Mouse (Mus musculus) midbrain, embryonic 15.5 days (tissue): Measurements from ENCODE around the gene Dab1. TPM values are rescaled to one million over a fixed set of nuclear protein-coding genes. Genes with fewer than 3 reads are reported as not detected.

Experiments used
- ATAC-seq: fragments of 200-750 bp; cut with Nextera tagmentation; replicated peaks from 2 replicates; pipeline ENCODE4 v1.8.0; 2017; ENCODE audit warnings: moderate TSS enrichment
- H3K27ac ChIP-seq: fragments of 300-500 bp; sonication (generic); 2 replicates; pipeline ENCODE4 v1.5.1; 2015; ENCODE audit warnings: mild to moderate bottlenecking, inconsistent platforms
- H3K27me3 ChIP-seq: fragments of 300-500 bp; sonication (generic); replicated peaks from 2 replicates; pipeline ENCODE4 v1.6.1; 2015; ENCODE audit warnings: inconsistent platforms
- H3K36me3 ChIP-seq: fragments of 300-500 bp; sonication (generic); replicated peaks from 2 replicates; pipeline ENCODE4 v1.6.1; 2015; ENCODE audit warnings: inconsistent platforms
- H3K4me1 ChIP-seq: fragments of 300-500 bp; sonication (generic); 2 replicates; pipeline ENCODE4 v1.6.1; 2015; ENCODE audit warnings: inconsistent platforms
- H3K4me2 ChIP-seq: fragments of 300-500 bp; sonication (generic); 2 replicates; pipeline ENCODE4 v1.6.1; 2015; ENCODE audit warnings: inconsistent platforms, mild to moderate bottlenecking, moderate library complexity
- H3K4me3 ChIP-seq: fragments of 300-500 bp; sonication (generic); 2 replicates; pipeline ENCODE4 v1.5.1; 2015; ENCODE audit warnings: mild to moderate bottlenecking, inconsistent platforms
- H3K9ac ChIP-seq: fragments of 300-500 bp; sonication (generic); 2 replicates; pipeline ENCODE4 v1.6.1; 2015; ENCODE audit warnings: mild to moderate bottlenecking, inconsistent platforms
- H3K9me3 ChIP-seq: fragments of 300-500 bp; sonication (generic); 2 replicates; pipeline ENCODE4 v1.6.1; 2016; ENCODE audit warnings: inconsistent platforms
- whole genome bisulfite sequencing: fragments of 180-500 bp; shearing (Covaris S2); methylation state at CpG from one replicate; pipeline ENCODE4 v1.1.7; 2015; ENCODE audit warnings: mixed read lengths; 5-methylcytosine and 5-hydroxymethylcytosine counted together
- polyA plus RNA-seq: library from polyadenylated mRNA; unstranded; fragments of >200 nt; fragmentation: Nextera tagmentation; extraction: Ambion mirVana; gene quantifications from 2 replicates; pipeline ENCODE4 v1.2.1, GENCODE M21; 2015

Dab1 gene
- polyA plus RNA-seq, 1 experiment from 2014 or later, result 135 TPM

- WGBS, result 43% methylated on average over 6 of the region's 6 CpGs
Observed at GRCm38 (mm10) chr4:104331896-104332295, 712.7 kb downstream of the Dab1 start.

GRCm38 (mm10) chr4:104332399-104332798, 713.2 kb downstream of the Dab1 start:
- H3K4me2 ChIP-seq, result no peak overlapping the region
- no peaks in the 10 kb centered on the region for H3K9me3 ChIP-seq
- WGBS, result 35% methylated on average over 3 of the region's 3 CpGs
- no peak overlapping the region for H3K27ac ChIP-seq
- no peaks in the 10 kb centered on the region for H3K27me3 ChIP-seq
- no peak overlapping the region for H3K9ac ChIP-seq
- peaks cover 7% of the 10 kb centered on the region for H3K4me1 ChIP-seq
- no peaks in the 10 kb centered on the region for H3K36me3 ChIP-seq
- ATAC-seq, result no peak
- no peak overlapping the region for H3K4me3 ChIP-seq

More at GRCm38 (mm10) chr4:104331896-104332295, 712.7 kb downstream of the Dab1 start:
- no peak for ATAC-seq
- Histone ChIP-seq H3K4me2 (no peak overlapping the region), H3K9ac (no peak overlapping the region), H3K4me1 (peaks cover 7% of the 10 kb centered on the region), H3K9me3 (no peaks in the 10 kb centered on the region), H3K36me3 (no peaks in the 10 kb centered on the region), H3K27me3 (no peaks in the 10 kb centered on the region), H3K4me3 (no peak overlapping the region), H3K27ac (no peak overlapping the region)

GRCm38 (mm10) chr4:104337279-104337678, 718.1 kb downstream of the Dab1 start:
- no peaks in the 10 kb centered on the region for H3K9me3 ChIP-seq
- no peak overlapping the region for H3K4me3 ChIP-seq
- no peak overlapping the region for H3K4me2 ChIP-seq
- no peak overlapping the region for H3K9ac ChIP-seq
- no peak overlapping the region for H3K27ac ChIP-seq
- H3K36me3 ChIP-seq, result no peaks in the 10 kb centered on the region
- H3K27me3 ChIP-seq, result no peaks in the 10 kb centered on the region
- WGBS, result 71% methylated on average over 10 of the region's 10 CpGs
- H3K4me1 ChIP-seq, result peaks cover 5% of the 10 kb centered on the region
- ATAC-seq, result no peak

- Histone ChIP-seq H3K4me1 (no peaks in the 10 kb centered on the region), H3K36me3 (no peaks in the 10 kb centered on the region), H3K27me3 (no peaks in the 10 kb centered on the region), H3K27ac (no peak overlapping the region), H3K9ac (no peak overlapping the region), H3K4me3 (no peak overlapping the region), H3K9me3 (no peaks in the 10 kb centered on the region), H3K4me2 (no peak overlapping the region)
- ATAC-seq, result no peak
- WGBS, result 96% methylated on average over 2 of the region's 2 CpGs
Observed at GRCm38 (mm10) chr4:104338382-104338781, 719.2 kb downstream of the Dab1 start.

- Histone ChIP-seq H3K27ac (no peak overlapping the region), H3K4me1 (peaks cover 4% of the 10 kb centered on the region), H3K36me3 (no peaks in the 10 kb centered on the region), H3K4me2 (no peak overlapping the region), H3K4me3 (no peak overlapping the region), H3K9me3 (no peaks in the 10 kb centered on the region), H3K27me3 (0 out of 2 replicates have a peak, but pooled peaks cover 3% of the 10 kb centered on the region), H3K9ac (no peak overlapping the region)
- ATAC-seq, result no peak
- WGBS, result 71% methylated on average over 1 of the region's 1 CpGs
Observed at GRCm38 (mm10) chr4:104361345-104361744, 742.2 kb downstream of the Dab1 start.

- Histone ChIP-seq H3K36me3 (no peaks in the 10 kb centered on the region), H3K4me3 (peak overlapping the region; percentile 94), H3K4me1 (peaks cover 37% of the 10 kb centered on the region), H3K9ac (peak overlapping the region; percentile 77), H3K9me3 (no peaks in the 10 kb centered on the region), H3K27me3 (0 out of 2 replicates have a peak, but pooled peaks cover 3% of the 10 kb centered on the region), H3K4me2 (peak overlapping the region; percentile 94), H3K27ac (peak overlapping the region; percentile 95)
- WGBS, result 7% methylated on average over 8 of the region's 8 CpGs
- no peak for ATAC-seq
Observed at GRCm38 (mm10) chr4:104366491-104366890, 747.3 kb downstream of the Dab1 start.

- no peaks in the 10 kb centered on the region for H3K36me3 ChIP-seq
- ATAC-seq, result peak; percentile 92
- H3K4me3 ChIP-seq, result peak overlapping the region; percentile 94
- WGBS, result under 1% methylated on average over 86 of the region's 94 CpGs
- H3K4me1 ChIP-seq, result peaks cover 42% of the 10 kb centered on the region
- H3K9ac ChIP-seq, result peak overlapping the region; percentile 77
- H3K4me2 ChIP-seq, result peak overlapping the region; percentile 94
- 0 out of 2 replicates have a peak, but pooled peaks cover 3% of the 10 kb centered on the region for H3K27me3 ChIP-seq
- H3K9me3 ChIP-seq, result no peaks in the 10 kb centered on the region
- peak overlapping the region; percentile 95 for H3K27ac ChIP-seq
Observed at GRCm38 (mm10) chr4:104366894-104367740, 748.0 kb downstream of the Dab1 start.

GRCm38 (mm10) chr4:104367741-104368411, 748.7 kb downstream of the Dab1 start:
- Histone ChIP-seq H3K9me3 (no peaks in the 10 kb centered on the region), H3K4me1 (peaks cover 42% of the 10 kb centered on the region), H3K4me2 (peak overlapping the region; percentile 94), H3K27me3 (0 out of 2 replicates have a peak, but pooled peaks cover 3% of the 10 kb centered on the region), H3K9ac (peak overlapping the region; percentile 77), H3K36me3 (no peaks in the 10 kb centered on the region), H3K27ac (peak overlapping the region; percentile 95), H3K4me3 (peak overlapping the region; percentile 94)
- peak; percentile 35 for ATAC-seq
- WGBS, result under 1% methylated on average over 48 of the region's 48 CpGs

GRCm38 (mm10) chr4:104368561-104369021, 749.4 kb downstream of the Dab1 start:
- Histone ChIP-seq H3K27ac (peak overlapping the region; percentile 95), H3K9me3 (no peaks in the 10 kb centered on the region), H3K9ac (peak overlapping the region; percentile 77), H3K4me1 (peaks cover 42% of the 10 kb centered on the region), H3K36me3 (no peaks in the 10 kb centered on the region), H3K4me2 (peak overlapping the region; percentile 94), H3K27me3 (0 out of 2 replicates have a peak, but pooled peaks cover 3% of the 10 kb centered on the region), H3K4me3 (peak overlapping the region; percentile 94)
- peak; percentile 78 for ATAC-seq
- under 1% methylated on average over 20 of the region's 20 CpGs for WGBS

GRCm38 (mm10) chr4:104369091-104369490, 749.9 kb downstream of the Dab1 start:
- ATAC-seq, result no peak
- peaks cover 42% of the 10 kb centered on the region for H3K4me1 ChIP-seq
- no peaks in the 10 kb centered on the region for H3K36me3 ChIP-seq
- WGBS, result 6% methylated on average over 7 of the region's 7 CpGs
- H3K9ac ChIP-seq, result peak overlapping the region; percentile 28; the same call in 1 of the 2 replicates
- 0 out of 2 replicates have a peak, but pooled peaks cover 3% of the 10 kb centered on the region for H3K27me3 ChIP-seq
- H3K27ac ChIP-seq, result peak overlapping the region; percentile 95
- peak overlapping the region; percentile 94 for H3K4me2 ChIP-seq
- H3K4me3 ChIP-seq, result peak overlapping the region; percentile 94
- H3K9me3 ChIP-seq, result no peaks in the 10 kb centered on the region

- Histone ChIP-seq H3K27ac (no peak overlapping the region), H3K4me3 (no peak overlapping the region), H3K9ac (no peak overlapping the region), H3K27me3 (no peaks in the 10 kb centered on the region), H3K36me3 (no peaks in the 10 kb centered on the region), H3K4me2 (no peak overlapping the region), H3K9me3 (no peaks in the 10 kb centered on the region), H3K4me1 (peaks cover 40% of the 10 kb centered on the region)
- WGBS, result 80% methylated on average over 8 of the region's 8 CpGs
- ATAC-seq, result no peak
Observed at GRCm38 (mm10) chr4:104371136-104371535, 752.0 kb downstream of the Dab1 start.

- H3K4me3 ChIP-seq, result no peak overlapping the region
- no peak overlapping the region for H3K9ac ChIP-seq
- no peaks in the 10 kb centered on the region for H3K27me3 ChIP-seq
- peaks cover 23% of the 10 kb centered on the region for H3K4me1 ChIP-seq
- H3K9me3 ChIP-seq, result no peaks in the 10 kb centered on the region
- no peak overlapping the region for H3K27ac ChIP-seq
- ATAC-seq, result no peak
- H3K36me3 ChIP-seq, result no peaks in the 10 kb centered on the region
- no peak overlapping the region for H3K4me2 ChIP-seq
- 94% methylated on average over 1 of the region's 1 CpGs for WGBS
Observed at GRCm38 (mm10) chr4:104374191-104374590, 755.0 kb downstream of the Dab1 start.
